Mouse (Mus musculus): ENCODE results near the gene Adora1. TPM values are rescaled to one million over a fixed set of nuclear protein-coding genes. Genes with fewer than 3 reads are reported as not detected.
A peak's percentile ranks its signal among the peaks of the same experiment; 100 is the strongest.

Gene Adora1
- polyA plus RNA-seq, 1 experiment from 2014 or later: 14.0 TPM

GRCm38 (mm10) chr1:134243948-134244914 is 9.0 kb upstream of the Adora1 start:
- Histone ChIP-seq H3K27me3 (ENCODE audit: control insufficient read depth, insufficient read depth, low read length) (no peaks in the 10 kb centered on the region), H3K36me3 (ENCODE audit: control insufficient read depth, insufficient read depth, low read length) (no peaks in the 10 kb centered on the region), H3K9ac (replicated peaks; ENCODE audit: low read depth, low read length) (0 out of 2 replicates have a peak overlapping the region, but pooled peaks have one; percentile 37), H3K4me2 (ENCODE audit: low read depth, low read length) (peak overlapping the region; percentile 44), H3K4me1 (ENCODE audit: control insufficient read depth, insufficient read depth, low read length) (no peaks in the 10 kb centered on the region), H3K27ac (ENCODE audit: low read depth, low read length) (no peak overlapping the region), H3K9me3 (ENCODE audit: control insufficient read depth, low read length) (no peaks in the 10 kb centered on the region), H3K4me3 (ENCODE audit: low read depth, low read length) (no peak overlapping the region)
- ATAC-seq (ENCODE audit: low read depth): peak; percentile 91
- WGBS: 22% methylated on average over 35 of the region's 35 CpGs

DNA sequence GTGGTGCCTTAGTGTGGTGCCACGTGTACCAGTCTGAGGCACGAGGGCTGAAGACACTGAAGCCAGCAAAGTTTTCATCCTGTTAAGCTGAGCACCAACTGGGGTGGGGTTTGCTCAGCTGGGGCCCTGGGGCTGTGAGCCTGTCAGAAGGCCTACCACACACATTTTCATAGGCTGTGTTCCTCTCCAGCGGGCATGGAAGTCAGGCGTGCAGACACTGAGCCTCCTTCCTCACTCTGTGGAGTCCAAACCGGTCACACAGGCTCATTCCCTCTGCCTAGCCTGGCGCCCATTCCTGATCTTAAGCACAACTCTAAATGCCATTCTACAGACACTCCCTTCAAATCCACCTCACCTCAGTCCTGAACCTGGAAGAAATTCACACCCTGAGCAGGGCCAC is 8.3 kb upstream of the Adora1 start:
- H3K4me2 ChIP-seq (ENCODE audit: low read depth, low read length): no peak overlapping the region
- no peaks in the 10 kb centered on the region for H3K36me3 ChIP-seq (ENCODE audit: control insufficient read depth, insufficient read depth, low read length)
- no peaks in the 10 kb centered on the region for H3K9me3 ChIP-seq (ENCODE audit: control insufficient read depth, low read length)
- no peak overlapping the region for H3K9ac ChIP-seq (replicated peaks; ENCODE audit: low read depth, low read length)
- ATAC-seq (ENCODE audit: low read depth): no peak
- no peaks in the 10 kb centered on the region for H3K4me1 ChIP-seq (ENCODE audit: control insufficient read depth, insufficient read depth, low read length)
- no peak overlapping the region for H3K4me3 ChIP-seq (ENCODE audit: low read depth, low read length)
- H3K27me3 ChIP-seq (ENCODE audit: control insufficient read depth, insufficient read depth, low read length): no peaks in the 10 kb centered on the region
- no peak overlapping the region for H3K27ac ChIP-seq (ENCODE audit: low read depth, low read length)
- 78% methylated on average over 6 of the region's 6 CpGs for WGBS

- Histone ChIP-seq H3K36me3 (ENCODE audit: control insufficient read depth, insufficient read depth, low read length) (no peaks in the 10 kb centered on the region), H3K27ac (ENCODE audit: low read depth, low read length) (no peak overlapping the region), H3K4me1 (ENCODE audit: control insufficient read depth, insufficient read depth, low read length) (no peaks in the 10 kb centered on the region), H3K27me3 (ENCODE audit: control insufficient read depth, insufficient read depth, low read length) (no peaks in the 10 kb centered on the region), H3K9ac (replicated peaks; ENCODE audit: low read depth, low read length) (no peak overlapping the region), H3K9me3 (ENCODE audit: control insufficient read depth, low read length) (no peaks in the 10 kb centered on the region), H3K4me3 (ENCODE audit: low read depth, low read length) (no peak overlapping the region), H3K4me2 (ENCODE audit: low read depth, low read length) (no peak overlapping the region)
- no peak for ATAC-seq (ENCODE audit: low read depth)
- WGBS: 66% methylated on average over 2 of the region's 2 CpGs
Observed at GRCm38 (mm10) chr1:134242286-134242685, 7.1 kb upstream of the Adora1 start.

DNA sequence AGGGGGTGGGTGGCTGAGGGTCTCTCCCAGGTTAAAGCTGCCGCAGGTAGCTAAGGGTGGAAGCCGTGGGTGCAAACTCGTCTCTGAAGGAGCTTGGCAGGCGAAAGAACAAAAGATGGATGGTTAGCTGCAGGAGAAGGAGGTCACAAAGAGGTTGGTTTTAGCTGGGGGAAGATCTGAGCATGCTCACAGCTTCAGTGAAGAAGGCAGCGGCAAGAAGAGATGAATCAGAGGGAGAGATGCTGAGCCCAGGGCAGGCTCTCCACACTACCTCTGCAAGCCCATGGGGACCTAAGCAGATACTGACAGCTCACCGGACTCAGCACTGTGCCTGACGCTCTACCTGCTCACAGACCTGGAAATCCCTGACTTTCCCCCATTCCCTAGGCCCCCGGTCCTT is 6.1 kb upstream of the Adora1 start:
- no peaks in the 10 kb centered on the region for H3K27me3 ChIP-seq (ENCODE audit: control insufficient read depth, insufficient read depth, low read length)
- no peaks in the 10 kb centered on the region for H3K4me1 ChIP-seq (ENCODE audit: control insufficient read depth, insufficient read depth, low read length)
- H3K9me3 ChIP-seq (ENCODE audit: control insufficient read depth, low read length): no peaks in the 10 kb centered on the region
- no peak overlapping the region for H3K4me3 ChIP-seq (ENCODE audit: low read depth, low read length)
- H3K27ac ChIP-seq (ENCODE audit: low read depth, low read length): no peak overlapping the region
- H3K4me2 ChIP-seq (ENCODE audit: low read depth, low read length): no peak overlapping the region
- no peak for ATAC-seq (ENCODE audit: low read depth)
- WGBS: 60% methylated on average over 8 of the region's 8 CpGs
- no peak overlapping the region for H3K9ac ChIP-seq (replicated peaks; ENCODE audit: low read depth, low read length)
- no peaks in the 10 kb centered on the region for H3K36me3 ChIP-seq (ENCODE audit: control insufficient read depth, insufficient read depth, low read length)

DNA sequence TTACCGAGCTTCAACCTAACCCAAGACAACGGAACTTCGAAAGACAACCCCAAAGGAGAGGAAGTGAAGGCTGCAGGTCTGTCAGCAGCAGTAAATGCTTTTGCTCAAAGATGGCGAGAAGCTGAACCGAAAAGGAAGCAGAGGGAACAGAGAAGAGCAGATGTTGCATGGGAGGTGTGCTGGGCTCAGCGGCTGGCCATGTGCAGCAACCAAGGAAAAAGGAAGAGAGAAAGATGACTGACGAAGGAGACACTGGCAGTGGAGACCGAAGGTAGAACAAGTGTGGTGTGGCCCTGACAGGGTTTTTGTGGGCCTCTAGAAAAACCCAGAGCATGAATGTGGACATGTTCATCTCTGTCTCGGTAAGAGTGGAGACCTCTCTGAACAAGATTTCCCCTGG is 5.5 kb upstream of the Adora1 start:
- H3K4me1 ChIP-seq (ENCODE audit: control insufficient read depth, insufficient read depth, low read length): 0 out of 2 replicates have a peak, but pooled peaks cover 4% of the 10 kb centered on the region

DNA sequence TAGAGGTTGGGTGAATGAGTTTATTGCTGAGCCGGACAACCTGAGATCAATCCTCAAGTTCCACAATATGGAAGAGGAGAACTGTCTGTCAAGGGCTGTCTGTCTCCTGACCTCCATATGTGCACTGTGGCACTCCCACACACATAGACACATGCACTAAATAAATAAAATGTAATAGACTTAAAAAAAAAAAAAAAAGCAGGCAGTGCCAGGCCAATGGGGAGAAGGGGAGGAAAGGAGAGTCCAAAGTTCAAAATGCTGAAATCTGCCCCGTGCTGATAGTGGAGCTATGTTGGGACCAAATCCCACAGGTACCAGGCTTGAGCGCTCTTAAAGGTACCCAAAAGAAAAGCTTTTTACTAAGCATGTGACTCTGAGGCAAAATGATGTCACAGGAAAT is 2.2 kb upstream of the Adora1 start:
- H3K9me3 ChIP-seq (ENCODE audit: control insufficient read depth, low read length): no peaks in the 10 kb centered on the region
- no peak overlapping the region for H3K4me3 ChIP-seq (ENCODE audit: low read depth, low read length)
- 90% methylated on average over 3 of the region's 3 CpGs for WGBS
- H3K4me2 ChIP-seq (ENCODE audit: low read depth, low read length): no peak overlapping the region
- peaks cover 25% of the 10 kb centered on the region for H3K4me1 ChIP-seq (ENCODE audit: control insufficient read depth, insufficient read depth, low read length)
- peaks cover 20% of the 10 kb centered on the region for H3K27me3 ChIP-seq (ENCODE audit: control insufficient read depth, insufficient read depth, low read length)
- H3K36me3 ChIP-seq (ENCODE audit: control insufficient read depth, insufficient read depth, low read length): no peaks in the 10 kb centered on the region
- no peak overlapping the region for H3K27ac ChIP-seq (ENCODE audit: low read depth, low read length)
- no peak overlapping the region for H3K9ac ChIP-seq (replicated peaks; ENCODE audit: low read depth, low read length)
- ATAC-seq (ENCODE audit: low read depth): no peak

More for the DNA sequence above, 5.5 kb upstream of the Adora1 start:
- ATAC-seq (ENCODE audit: low read depth): no peak
- no peaks in the 10 kb centered on the region for H3K9me3 ChIP-seq (ENCODE audit: control insufficient read depth, low read length)
- H3K9ac ChIP-seq (replicated peaks; ENCODE audit: low read depth, low read length): no peak overlapping the region
- H3K36me3 ChIP-seq (ENCODE audit: control insufficient read depth, insufficient read depth, low read length): no peaks in the 10 kb centered on the region
- H3K4me2 ChIP-seq (ENCODE audit: low read depth, low read length): no peak overlapping the region
- no peaks in the 10 kb centered on the region for H3K27me3 ChIP-seq (ENCODE audit: control insufficient read depth, insufficient read depth, low read length)
- no peak overlapping the region for H3K4me3 ChIP-seq (ENCODE audit: low read depth, low read length)
- WGBS: 87% methylated on average over 9 of the region's 9 CpGs
- no peak overlapping the region for H3K27ac ChIP-seq (ENCODE audit: low read depth, low read length)

DNA sequence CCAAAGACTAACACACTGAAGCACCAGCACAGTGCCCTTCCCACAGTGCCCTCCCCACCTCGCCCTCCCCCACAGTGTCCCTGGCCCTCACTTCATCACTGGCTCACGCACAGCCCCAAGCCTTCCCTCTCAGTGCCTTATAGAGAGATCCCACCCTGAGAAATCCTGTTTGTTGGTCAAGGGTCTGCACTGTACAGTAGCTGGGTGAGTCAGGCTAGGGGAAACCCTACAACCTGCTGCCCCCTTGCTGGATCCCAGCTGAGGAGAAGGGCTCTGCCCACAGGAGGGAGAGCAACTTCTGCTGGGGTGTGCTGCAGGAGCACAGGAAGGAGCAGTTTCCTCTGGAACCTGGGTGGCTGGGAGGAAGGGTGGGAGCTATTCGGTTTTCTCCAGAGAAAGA is 911 bp upstream of the Adora1 start:
- no peaks in the 10 kb centered on the region for H3K36me3 ChIP-seq (ENCODE audit: control insufficient read depth, insufficient read depth, low read length)
- peaks cover 20% of the 10 kb centered on the region for H3K27me3 ChIP-seq (ENCODE audit: control insufficient read depth, insufficient read depth, low read length)
- no peak overlapping the region for H3K27ac ChIP-seq (ENCODE audit: low read depth, low read length)
- H3K4me1 ChIP-seq (ENCODE audit: control insufficient read depth, insufficient read depth, low read length): peaks cover 25% of the 10 kb centered on the region
- ATAC-seq (ENCODE audit: low read depth): no peak
- peak overlapping the region; percentile 88; the same call in 1 of the 2 replicates for H3K4me2 ChIP-seq (ENCODE audit: low read depth, low read length)
- H3K9ac ChIP-seq (replicated peaks; ENCODE audit: low read depth, low read length): no peak overlapping the region
- H3K4me3 ChIP-seq (ENCODE audit: low read depth, low read length): no peak overlapping the region
- 26% methylated on average over 3 of the region's 3 CpGs for WGBS
- H3K9me3 ChIP-seq (ENCODE audit: control insufficient read depth, low read length): no peaks in the 10 kb centered on the region

DNA sequence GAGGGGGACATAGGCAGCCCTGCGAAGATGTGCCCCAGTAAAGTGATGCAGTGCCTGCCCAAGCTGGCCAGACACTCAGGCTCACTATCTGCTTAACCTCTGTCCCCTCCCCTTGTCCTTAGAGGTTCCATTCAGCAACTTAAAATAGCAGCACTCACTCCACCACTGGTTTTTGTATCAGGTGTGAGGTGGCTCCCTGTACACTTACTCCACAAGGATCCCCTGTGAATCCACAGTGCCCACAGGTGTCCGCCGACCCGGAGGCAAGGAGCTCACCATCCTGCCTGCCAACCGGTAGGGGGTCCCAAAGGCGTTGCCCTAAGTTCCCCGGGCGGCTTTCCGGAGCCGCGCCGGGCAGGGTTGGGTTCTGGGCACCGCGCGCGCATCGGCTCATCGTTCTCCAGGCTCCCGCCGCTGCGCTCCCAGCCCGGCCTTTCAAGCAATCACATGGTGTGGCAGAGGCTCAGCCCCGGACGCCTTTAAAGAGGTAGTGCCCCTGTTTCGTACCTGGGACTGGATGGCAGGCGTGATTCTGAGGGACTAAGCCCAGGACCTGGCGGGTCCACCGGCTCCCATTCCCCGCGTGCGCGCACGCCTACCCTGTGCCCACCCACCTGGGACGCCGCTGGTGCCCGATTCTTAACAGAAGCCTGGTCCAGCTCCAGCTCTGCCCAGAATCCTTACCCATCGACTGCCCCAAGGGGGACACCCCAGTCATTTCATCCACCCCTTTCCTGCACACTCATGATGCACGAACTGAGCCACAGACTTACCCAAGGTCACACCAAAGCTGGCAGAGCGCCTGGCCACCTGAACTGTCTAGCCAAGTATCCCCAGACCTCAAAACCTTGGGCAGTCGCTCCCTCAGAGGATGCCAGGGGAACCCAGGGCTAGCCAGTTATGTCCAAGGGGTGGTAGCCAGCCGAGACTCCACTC is 508 bp downstream of the Adora1 start:
- peaks cover 20% of the 10 kb centered on the region for H3K27me3 ChIP-seq (ENCODE audit: control insufficient read depth, insufficient read depth, low read length)
- H3K4me1 ChIP-seq (ENCODE audit: control insufficient read depth, insufficient read depth, low read length): peaks cover 25% of the 10 kb centered on the region
- peak; percentile 65 for ATAC-seq (ENCODE audit: low read depth)
- peak overlapping the region; percentile 47 for H3K4me3 ChIP-seq (ENCODE audit: low read depth, low read length)
- 1% methylated on average over 41 of the region's 41 CpGs for WGBS
- no peaks in the 10 kb centered on the region for H3K36me3 ChIP-seq (ENCODE audit: control insufficient read depth, insufficient read depth, low read length)
- H3K27ac ChIP-seq (ENCODE audit: low read depth, low read length): no peak overlapping the region; the same call in 1 of the 2 replicates
- peak overlapping the region; percentile 88 for H3K4me2 ChIP-seq (ENCODE audit: low read depth, low read length)
- H3K9ac ChIP-seq (replicated peaks; ENCODE audit: low read depth, low read length): peak overlapping the region; percentile 63
- no peaks in the 10 kb centered on the region for H3K9me3 ChIP-seq (ENCODE audit: control insufficient read depth, low read length)

All from neural tube, embryonic 14.5 days (tissue).